Mouse (Mus musculus) megakaryocyte, embryonic 14.5 days (primary cell): Measurements from ENCODE around the gene Lad1.

Experiments
- FLI1 ChIP-seq: IDR thresholded peaks from 2 replicates; pipeline ENCODE4 v1.6.1; 2012; ENCODE audit warnings: low read length, inconsistent platforms, mixed read lengths
- GATA1 ChIP-seq: IDR thresholded peaks from 3 replicates; pipeline ENCODE4 v1.6.1; 2012; ENCODE audit warnings: mixed read lengths, low read length, inconsistent platforms, borderline replicate concordance

GRCm38 (mm10) chr1:135793370-135794215, 24.8 kb upstream of the Lad1 start:
- TF ChIP-seq GATA1: no peak
- no peak for TF ChIP-seq FLI1
